Mouse (Mus musculus) neural tube, embryonic 12.5 days (tissue): Measurements from ENCODE around the gene Ube2m. TPM values are rescaled to one million over a fixed set of nuclear protein-coding genes. Genes with fewer than 3 reads are reported as not detected.

Experiments used
- ATAC-seq: fragments of 200-750 bp; cut with Nextera tagmentation; 2 replicates; pipeline ENCODE4 v1.8.0; 2017; ENCODE audit warnings: low read depth, mild to moderate bottlenecking, moderate TSS enrichment, moderate library complexity; ENCODE audit not compliant: low FRiP score
- H3K27ac ChIP-seq: fragments of 300-500 bp; sonication (generic); 2 replicates; pipeline ENCODE4 v1.5.1; 2016
- H3K27me3 ChIP-seq: fragments of 300-500 bp; sonication (generic); replicated peaks from 2 replicates; pipeline ENCODE4 v1.6.1; 2016; ENCODE audit warnings: mild to moderate bottlenecking
- H3K36me3 ChIP-seq: fragments of 300-500 bp; sonication (generic); 2 replicates; pipeline ENCODE4 v1.6.1; 2016; ENCODE audit warnings: mild to moderate bottlenecking
- H3K4me1 ChIP-seq: fragments of 300-500 bp; sonication (generic); 2 replicates; pipeline ENCODE4 v1.6.1; 2016
- H3K4me2 ChIP-seq: fragments of 300-500 bp; sonication (generic); replicated peaks from 2 replicates; pipeline ENCODE4 v1.6.1; 2016; ENCODE audit warnings: mild to moderate bottlenecking
- H3K4me3 ChIP-seq: fragments of 300-500 bp; sonication (generic); 2 replicates; pipeline ENCODE4 v1.5.1; 2016
- H3K9ac ChIP-seq: fragments of 300-500 bp; sonication (generic); 2 replicates; pipeline ENCODE4 v1.6.1; 2016; ENCODE audit warnings: mild to moderate bottlenecking
- H3K9me3 ChIP-seq: fragments of 300-500 bp; sonication (generic); 2 replicates; pipeline ENCODE4 v1.6.1; 2016; ENCODE audit warnings: mild to moderate bottlenecking
- WGBS: fragments of 180-500 bp; shearing (Covaris S2); methylation state at CpG from one replicate; pipeline ENCODE4 v1.1.7; 2016; 5-methylcytosine and 5-hydroxymethylcytosine counted together
- polyA plus RNA-seq: library from polyadenylated mRNA; unstranded; fragments of >200 nt; fragmentation: Nextera tagmentation; extraction: Ambion mirVana; gene quantifications from 2 replicates; pipeline ENCODE4 v1.2.1, GENCODE M21; 2016

Gene Ube2m
- polyA plus RNA-seq, 1 experiment from 2014 or later: 215 TPM

DNA sequence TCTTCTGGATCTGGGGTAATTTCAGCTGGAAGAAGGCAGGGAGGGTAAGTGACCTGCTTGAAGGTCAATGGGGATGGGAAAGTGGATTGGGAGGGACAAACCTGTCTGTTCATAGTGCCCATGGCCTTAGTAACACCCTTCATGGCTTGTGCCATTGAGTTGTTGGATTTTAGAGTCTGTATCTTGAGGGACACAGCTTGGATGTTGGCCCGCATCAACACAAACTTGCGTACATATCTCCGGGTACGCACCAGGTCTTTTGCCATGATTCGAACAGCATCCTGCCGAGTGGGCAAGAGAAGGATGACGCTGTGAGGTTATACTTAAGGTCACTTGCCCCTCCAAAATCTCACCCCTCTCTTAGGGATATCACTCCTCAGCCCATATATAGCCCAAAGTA lies 5.5 kb downstream of the Ube2m start:
- H3K4me2 ChIP-seq: no peak overlapping the region
- H3K36me3 ChIP-seq: peaks cover 69% of the 10 kb centered on the region
- no peak for ATAC-seq

DNA sequence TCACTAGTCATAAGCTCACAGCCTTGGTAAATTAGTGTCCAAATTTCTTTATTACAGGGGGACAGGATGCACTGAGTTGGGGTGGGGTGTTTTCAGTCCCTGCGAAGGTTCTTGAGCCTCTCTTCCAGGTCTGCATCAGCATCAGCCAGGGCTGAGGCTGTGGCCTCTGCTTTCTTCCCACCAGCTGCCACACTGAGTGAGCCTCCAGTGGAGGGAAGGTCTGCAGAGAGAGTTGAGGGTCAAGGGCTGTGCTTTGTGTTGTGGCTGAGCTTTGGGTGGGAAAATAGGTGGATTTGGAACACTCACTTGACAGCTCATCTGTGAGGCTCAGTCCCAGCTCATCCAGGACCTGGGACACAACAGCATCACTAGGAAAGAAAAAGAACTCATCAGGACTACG lies 6.1 kb downstream of the Ube2m start:
- H3K36me3 ChIP-seq: peaks cover 75% of the 10 kb centered on the region
- no peak overlapping the region for H3K4me3 ChIP-seq
- no peak overlapping the region for H3K4me2 ChIP-seq
- H3K27me3 ChIP-seq: no peaks in the 10 kb centered on the region
- peaks cover 33% of the 10 kb centered on the region for H3K4me1 ChIP-seq
- no peak overlapping the region for H3K27ac ChIP-seq
- H3K9ac ChIP-seq: no peak overlapping the region
- no peak for ATAC-seq
- WGBS: 86% methylated on average over 2 of the region's 2 CpGs
- H3K9me3 ChIP-seq: no peaks in the 10 kb centered on the region

More for the DNA sequence above, 5.5 kb downstream of the Ube2m start:
- Histone ChIP-seq H3K4me1 (peaks cover 34% of the 10 kb centered on the region), H3K27ac (no peak overlapping the region), H3K9me3 (no peaks in the 10 kb centered on the region), H3K27me3 (no peaks in the 10 kb centered on the region), H3K4me3 (no peak overlapping the region), H3K9ac (no peak overlapping the region)
- WGBS: 96% methylated on average over 7 of the region's 7 CpGs

DNA sequence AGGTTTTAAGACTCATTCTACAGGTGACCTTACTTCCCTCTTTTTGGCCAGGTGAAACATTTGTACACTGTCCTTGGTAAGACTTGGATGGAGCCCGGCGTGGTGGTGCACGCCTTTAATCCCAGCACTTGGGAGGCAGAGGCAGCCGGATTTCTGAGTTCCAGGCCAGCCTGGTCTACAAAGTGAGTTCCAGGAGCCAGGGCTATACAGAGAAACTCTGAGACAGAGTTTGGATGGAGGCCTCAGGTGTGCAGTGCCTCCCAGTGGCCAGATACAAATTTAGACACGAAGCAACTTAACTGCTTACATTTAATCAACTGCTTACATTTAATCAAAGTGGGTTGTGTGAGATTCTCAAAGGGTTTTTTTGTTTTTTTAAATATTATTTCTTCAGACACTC lies 7.0 kb downstream of the Ube2m start:
- WGBS: 82% methylated on average over 5 of the region's 5 CpGs
- H3K36me3 ChIP-seq: peaks cover 80% of the 10 kb centered on the region

GRCm38 (mm10) chr7:13028986-13029385 lies 9.1 kb downstream of the Ube2m start:
- Histone ChIP-seq H3K4me1 (peaks cover 29% of the 10 kb centered on the region), H3K9ac (no peak overlapping the region), H3K27ac (no peak overlapping the region), H3K4me2 (no peak overlapping the region), H3K4me3 (no peak overlapping the region), H3K27me3 (no peaks in the 10 kb centered on the region), H3K9me3 (no peaks in the 10 kb centered on the region), H3K36me3 (peaks cover 74% of the 10 kb centered on the region)
- no peak for ATAC-seq
- 93% methylated on average over 4 of the region's 4 CpGs for WGBS

More for the DNA sequence above, 7.0 kb downstream of the Ube2m start:
- Histone ChIP-seq H3K9me3 (no peaks in the 10 kb centered on the region), H3K4me1 (peaks cover 32% of the 10 kb centered on the region), H3K9ac (no peak overlapping the region), H3K27ac (no peak overlapping the region; the same call in 1 of the 2 replicates), H3K4me3 (no peak overlapping the region), H3K4me2 (no peak overlapping the region), H3K27me3 (no peaks in the 10 kb centered on the region)
- no peak for ATAC-seq

DNA sequence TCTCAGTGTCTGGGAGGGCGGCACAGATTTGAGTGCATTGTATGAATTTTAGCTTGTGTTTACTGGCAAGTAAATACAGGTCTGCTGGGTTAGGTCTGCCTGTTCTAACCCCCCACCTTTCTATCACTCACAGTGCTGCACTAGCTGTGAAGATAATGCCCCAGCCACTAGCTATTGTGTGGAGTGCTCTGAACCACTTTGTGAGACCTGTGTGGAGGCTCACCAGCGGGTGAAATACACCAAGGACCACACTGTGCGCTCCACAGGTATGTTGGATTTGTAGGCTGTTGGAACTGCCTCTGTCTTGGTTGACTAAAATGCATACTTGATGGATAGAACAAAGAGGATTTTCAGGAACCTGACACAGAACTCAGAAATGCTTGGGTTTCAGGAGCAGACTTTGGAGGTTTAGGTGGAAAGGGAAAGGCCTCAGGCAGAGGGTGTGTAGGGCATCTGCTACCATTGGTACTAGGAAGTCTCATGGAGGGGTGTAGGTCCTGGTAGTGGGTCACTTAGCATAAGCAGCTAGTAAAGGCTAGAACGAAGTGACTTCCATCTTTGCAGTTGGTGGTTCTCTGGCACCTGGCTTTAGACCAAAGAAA lies 12.5 kb downstream of the Ube2m start:
- Histone ChIP-seq H3K9me3 (no peaks in the 10 kb centered on the region), H3K4me2 (peak overlapping the region; percentile 92), H3K27ac (no peak overlapping the region), H3K9ac (peak overlapping the region; percentile 92), H3K4me1 (peaks cover 21% of the 10 kb centered on the region), H3K36me3 (peaks cover 52% of the 10 kb centered on the region), H3K4me3 (peak overlapping the region; percentile 95), H3K27me3 (no peaks in the 10 kb centered on the region)
- 29% methylated on average over 4 of the region's 4 CpGs for WGBS
- no peak for ATAC-seq

GRCm38 (mm10) chr7:13024805-13025204 lies 13.3 kb downstream of the Ube2m start:
- Histone ChIP-seq H3K27me3 (no peaks in the 10 kb centered on the region), H3K9ac (peak overlapping the region; percentile 92), H3K36me3 (peaks cover 44% of the 10 kb centered on the region), H3K4me2 (peak overlapping the region; percentile 92), H3K4me1 (peaks cover 21% of the 10 kb centered on the region), H3K9me3 (no peaks in the 10 kb centered on the region), H3K27ac (peak overlapping the region; percentile 98), H3K4me3 (peak overlapping the region; percentile 95)
- peak; percentile 69 for ATAC-seq
- WGBS: under 1% methylated on average over 44 of the region's 44 CpGs

- peak overlapping the region; percentile 95 for H3K4me3 ChIP-seq
- H3K9ac ChIP-seq: peak overlapping the region; percentile 92
- peak; percentile 84 for ATAC-seq
- WGBS: under 1% methylated on average over 95 of the region's 95 CpGs
- H3K27me3 ChIP-seq: no peaks in the 10 kb centered on the region
- peaks cover 21% of the 10 kb centered on the region for H3K4me1 ChIP-seq
- peak overlapping the region; percentile 98 for H3K27ac ChIP-seq
- no peaks in the 10 kb centered on the region for H3K9me3 ChIP-seq
- peaks cover 37% of the 10 kb centered on the region for H3K36me3 ChIP-seq
- peak overlapping the region; percentile 92 for H3K4me2 ChIP-seq
These were observed 13.9 kb downstream of the Ube2m start for GRCm38 (mm10) chr7:13023928-13024731.

GRCm38 (mm10) chr7:13022773-13023535 lies 15.1 kb downstream of the Ube2m start:
- Histone ChIP-seq H3K9me3 (no peaks in the 10 kb centered on the region), H3K4me3 (peak overlapping the region; percentile 95), H3K4me1 (peaks cover 21% of the 10 kb centered on the region), H3K27me3 (no peaks in the 10 kb centered on the region), H3K27ac (peak overlapping the region; percentile 75), H3K36me3 (peaks cover 25% of the 10 kb centered on the region), H3K9ac (peak overlapping the region; percentile 92), H3K4me2 (peak overlapping the region; percentile 92)
- 3% methylated on average over 31 of the region's 31 CpGs for WGBS
- peak; percentile 63 for ATAC-seq

DNA sequence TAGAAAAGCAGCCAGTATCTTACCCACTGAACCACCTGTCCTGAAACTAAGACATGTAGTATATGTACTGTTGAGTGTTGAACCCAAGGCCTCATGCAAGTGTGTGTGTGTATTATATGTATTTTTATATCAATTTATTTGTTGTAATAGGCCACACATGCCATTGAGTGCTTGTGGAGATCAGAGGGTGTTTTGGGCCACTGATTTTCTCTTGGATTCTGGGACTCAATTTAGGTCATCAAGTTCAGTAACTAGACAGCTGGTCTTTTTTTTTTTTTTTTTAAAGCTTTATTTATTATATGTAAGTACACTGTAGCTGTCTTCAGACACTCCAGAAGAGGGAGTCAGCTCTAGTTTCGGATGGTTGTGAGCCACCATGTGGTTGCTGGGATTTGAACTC lies 22.9 kb downstream of the Ube2m start:
- Histone ChIP-seq H3K27ac (no peak overlapping the region), H3K4me1 (peaks cover 5% of the 10 kb centered on the region), H3K27me3 (no peaks in the 10 kb centered on the region), H3K36me3 (no peaks in the 10 kb centered on the region), H3K4me2 (no peak overlapping the region), H3K4me3 (no peak overlapping the region), H3K9me3 (no peaks in the 10 kb centered on the region), H3K9ac (no peak overlapping the region)
- no peak for ATAC-seq
- 89% methylated on average over 1 of the region's 1 CpGs for WGBS

- no peak overlapping the region for H3K4me2 ChIP-seq
- H3K36me3 ChIP-seq: no peaks in the 10 kb centered on the region
- no peak for ATAC-seq
- no peak overlapping the region for H3K27ac ChIP-seq
- H3K9ac ChIP-seq: no peak overlapping the region
- H3K4me1 ChIP-seq: peaks cover 6% of the 10 kb centered on the region
- 34% methylated on average over 6 of the region's 6 CpGs for WGBS
- H3K4me3 ChIP-seq: no peak overlapping the region
- no peaks in the 10 kb centered on the region for H3K27me3 ChIP-seq
- H3K9me3 ChIP-seq: no peaks in the 10 kb centered on the region
These were observed 23.7 kb downstream of the Ube2m start for GRCm38 (mm10) chr7:13014275-13014839.

DNA sequence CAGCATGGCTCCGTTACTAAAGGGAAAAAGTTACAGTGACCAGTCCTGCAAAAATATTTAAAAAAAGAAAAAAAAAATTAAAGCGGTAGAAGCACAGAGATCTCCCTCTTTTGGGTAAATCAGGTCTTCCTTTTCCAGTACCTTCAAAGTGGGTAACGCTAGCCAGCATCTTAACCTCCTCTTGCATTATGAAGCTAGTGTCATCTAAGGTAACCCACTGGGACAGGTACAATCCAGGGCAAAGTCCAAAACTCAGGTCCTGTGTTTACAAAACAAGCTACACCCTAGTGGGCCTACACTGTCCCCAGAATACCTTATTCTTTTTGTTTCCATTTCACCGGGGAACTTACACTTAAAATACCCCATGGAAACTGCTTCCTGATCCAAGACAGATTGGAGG lies 24.4 kb downstream of the Ube2m start:
- no peak overlapping the region for H3K4me3 ChIP-seq
- H3K4me1 ChIP-seq: peaks cover 10% of the 10 kb centered on the region
- 65% methylated on average over 4 of the region's 4 CpGs for WGBS
- no peak overlapping the region for H3K27ac ChIP-seq
- no peaks in the 10 kb centered on the region for H3K36me3 ChIP-seq
- no peaks in the 10 kb centered on the region for H3K27me3 ChIP-seq
- no peak for ATAC-seq
- no peak overlapping the region for H3K9ac ChIP-seq
- no peak overlapping the region for H3K4me2 ChIP-seq
- no peaks in the 10 kb centered on the region for H3K9me3 ChIP-seq
